Mouse (Mus musculus) liver, adult (tissue): ENCODE measurements around the gene Tuba1c.

Experiments
- GATA4 ChIP-seq: IDR thresholded peaks from 2 replicates; pipeline ENCODE4 v1.6.1; 2014; ENCODE audit warnings: mild to moderate bottlenecking, low read length; ENCODE audit not compliant: insufficient replicate concordance

Gene Tuba1c

GRCm38 (mm10) chr15:99029619-99030584 lies at the start of gene Tuba1c:
Tuba1c (plus strand) TSS chr15:99029891.
- TF ChIP-seq GATA4, result no peak

- no peak for TF ChIP-seq GATA4
These were observed 49.6 kb upstream of the Tuba1c start for GRCm38 (mm10) chr15:98980012-98980614.

- TF ChIP-seq GATA4, result no peak
These were observed 47.6 kb upstream of the Tuba1c start for GRCm38 (mm10) chr15:98982100-98982499.

GRCm38 (mm10) chr15:98983431-98984081 lies 46.1 kb upstream of the Tuba1c start:
- no peak for TF ChIP-seq GATA4

- TF ChIP-seq GATA4, result no peak
These were observed 45.0 kb upstream of the Tuba1c start for GRCm38 (mm10) chr15:98984681-98985080.

GRCm38 (mm10) chr15:98985240-98985981 lies 44.3 kb upstream of the Tuba1c start:
- no peak for TF ChIP-seq GATA4

GRCm38 (mm10) chr15:98985982-98986715 lies 43.5 kb upstream of the Tuba1c start:
- no peak for TF ChIP-seq GATA4

- no peak for TF ChIP-seq GATA4
These were observed 42.5 kb upstream of the Tuba1c start for GRCm38 (mm10) chr15:98987077-98987630.

- no peak for TF ChIP-seq GATA4
These were observed 42.0 kb upstream of the Tuba1c start for GRCm38 (mm10) chr15:98987661-98988181.

- no peak for TF ChIP-seq GATA4
These were observed 40.9 kb upstream of the Tuba1c start for GRCm38 (mm10) chr15:98988787-98989186.

- no peak for TF ChIP-seq GATA4
These were observed 39.8 kb upstream of the Tuba1c start for GRCm38 (mm10) chr15:98989701-98990430.

- TF ChIP-seq GATA4, result no peak
These were observed 38.8 kb upstream of the Tuba1c start for GRCm38 (mm10) chr15:98990669-98991539.
